Mouse (Mus musculus) C2C12 (cell line): ENCODE measurements around the gene Clpb. TPM values are rescaled to one million over a fixed set of nuclear protein-coding genes. Genes with fewer than 3 reads are reported as not detected.

ENCODE experiments used
- H3K27me3 ChIP-seq: one replicate; pipeline ENCODE4 v1.6.1; 2011; ENCODE audit not compliant: control insufficient read depth, insufficient read depth, insufficient read length
- H3K36me3 ChIP-seq: one replicate; pipeline ENCODE4 v1.6.1; 2011; ENCODE audit not compliant: control insufficient read depth, insufficient read depth
- H3K4me3 ChIP-seq: one replicate; pipeline ENCODE4 v1.5.1; 2011; ENCODE audit warnings: mild to moderate bottlenecking, control low read depth; ENCODE audit not compliant: poor library complexity, insufficient read depth, severe bottlenecking
- H3K79me2 ChIP-seq: one replicate; pipeline ENCODE4 v1.6.1; 2011; ENCODE audit not compliant: control insufficient read depth, insufficient read depth
- H3K79me3 ChIP-seq: one replicate; pipeline ENCODE4 v1.6.1; 2011; ENCODE audit warnings: low read depth, control low read depth
- H3ac ChIP-seq: one replicate; pipeline ENCODE3; 2011; ENCODE audit warnings: low read depth; ENCODE audit not compliant: control insufficient read depth, insufficient read length
- CEBPB ChIP-seq: IDR thresholded peaks from one replicate; pipeline ENCODE4 v1.6.1; 2011; ENCODE audit warnings: low read depth, mild to moderate bottlenecking, control low read depth, moderate library complexity
- CTCF ChIP-seq: IDR thresholded peaks from one replicate; pipeline ENCODE4 v1.5.1; 2011; ENCODE audit not compliant: control insufficient read depth, insufficient read depth, insufficient read length
- FOSL1 ChIP-seq: IDR thresholded peaks from one replicate; pipeline ENCODE4 v1.8.0; 2011; ENCODE audit warnings: mild to moderate bottlenecking, low read length; ENCODE audit not compliant: poor library complexity, insufficient read depth, severe bottlenecking
- MAX ChIP-seq: IDR thresholded peaks from one replicate; pipeline ENCODE4 v1.6.1; 2011; ENCODE audit warnings: mild to moderate bottlenecking, control low read depth
- MYOD1 ChIP-seq: IDR thresholded peaks from one replicate; pipeline ENCODE4 v1.6.1; 2011; ENCODE audit warnings: low read depth; ENCODE audit not compliant: control insufficient read depth, insufficient read length
- MYOG ChIP-seq: IDR thresholded peaks from one replicate; pipeline ENCODE4 v1.6.1; 2011; ENCODE audit not compliant: control insufficient read depth, insufficient read length; ENCODE audit errors: extremely low read depth
- USF1 ChIP-seq: IDR thresholded peaks from one replicate; pipeline ENCODE4 v1.6.1; 2011; ENCODE audit warnings: low read depth, mild to moderate bottlenecking, control low read depth, moderate library complexity
- polyA plus RNA-seq: library from polyadenylated mRNA; unstranded; fragments of >200 nt; fragmentation: generic; extraction: Trizol; gene quantifications from one replicate; pipeline ENCODE4 v1.2.1, GENCODE M21; 2012; ENCODE audit warnings: missing spikeins

Gene Clpb
- polyA plus RNA-seq, 1 experiment = 67.3 TPM

GRCm38 (mm10) chr7:101837606-101838471 is 174.4 kb downstream of the Clpb start, which contains the start of gene Inppl1:
Inppl1 (minus strand) TSS chr7:101838229.
- Histone ChIP-seq H3K79me2 (peaks cover 44% of the 10 kb centered on the region), H3ac (peak within 1 kb of the TSS; percentile 100), H3K27me3 (no peaks in the 10 kb centered on the region), H3K79me3 (peaks cover 27% of the 10 kb centered on the region), H3K4me3 (peak within 1 kb of the TSS; percentile 61), H3K36me3 (peaks cover 26% of the 10 kb centered on the region)
- TF ChIP-seq FOSL1 (no peak), CTCF (no peak), CEBPB (no peak), MAX (no peak), USF1 (no peak), MYOD1 (peak; percentile 44)

DNA sequence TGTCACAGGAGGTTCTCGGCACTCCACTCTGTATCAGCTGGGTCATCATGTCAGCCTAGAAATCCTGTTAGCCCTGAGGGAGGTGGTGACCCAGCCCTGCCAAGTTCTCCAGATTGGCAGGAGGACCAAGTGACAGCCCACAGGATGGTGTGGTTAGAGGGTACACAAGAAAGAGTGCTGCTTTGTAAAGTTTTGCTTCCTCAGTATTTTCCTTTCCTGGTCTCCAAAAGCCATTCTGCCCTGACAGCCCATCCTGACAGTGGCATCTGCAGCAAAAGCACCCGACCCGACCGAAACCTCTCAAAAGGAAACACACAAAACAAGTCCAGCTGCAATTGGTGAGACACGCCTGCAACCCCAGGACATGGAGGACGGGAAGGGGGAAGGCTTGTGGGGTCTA is 180.8 kb downstream of the Clpb start:
- Histone ChIP-seq H3K79me2 (no peaks in the 10 kb centered on the region), H3K79me3 (no peaks in the 10 kb centered on the region), H3K4me3 (no peak overlapping the region), H3K27me3 (no peaks in the 10 kb centered on the region), H3ac (no peak overlapping the region), H3K36me3 (no peaks in the 10 kb centered on the region)
- TF ChIP-seq CTCF (no peak), USF1 (no peak), CEBPB (no peak), MAX (no peak), MYOG (no peak)

Other genes starting within 250 kb of the Clpb start
- 2.9 TPM for gene Pde2a, start 241.9 kb upstream of the Clpb start, polyA plus RNA-seq
- gene Art2b, start 78.0 kb upstream of the Clpb start, polyA plus RNA-seq = not detected
- gene Phox2a, start 154.7 kb downstream of the Clpb start, polyA plus RNA-seq = 0.05 TPM
- gene Inppl1, start 174.6 kb downstream of the Clpb start, polyA plus RNA-seq = 116 TPM
- 0.08 TPM for gene Folr2, start 193.6 kb downstream of the Clpb start, polyA plus RNA-seq
- 85.0 TPM for gene Anapc15, start 200.1 kb downstream of the Clpb start, polyA plus RNA-seq
- 0.67 TPM for gene Folr1, start 207.2 kb downstream of the Clpb start, polyA plus RNA-seq
- 200 TPM for gene Lamtor1, start 242.3 kb downstream of the Clpb start, polyA plus RNA-seq
- gene Tomt, start 242.7 kb downstream of the Clpb start, polyA plus RNA-seq = 0.12 TPM